Mouse (Mus musculus) myocyte (in vitro differentiated cells): Measurements from ENCODE around the gene Hoxc10.

ENCODE experiments used
- CEBPB ChIP-seq: IDR thresholded peaks from 2 replicates; pipeline ENCODE4 v1.6.1; 2011; ENCODE audit warnings: mild to moderate bottlenecking, moderate library complexity; ENCODE audit not compliant: poor library complexity, insufficient read depth, severe bottlenecking
- MYOD1 ChIP-seq, 3 experiments: IDR thresholded peaks; one replicate each; pipeline ENCODE4 v1.6.1; 2011; ENCODE audit warnings: control low read depth in 2 of 3, low read depth in 2 of 3, mild to moderate bottlenecking in 2 of 3, moderate library complexity in 1 of 3; ENCODE audit not compliant: insufficient read length in 2 of 3, control insufficient read depth in 1 of 3
- MYOG ChIP-seq, 3 experiments: IDR thresholded peaks; one replicate each; pipeline ENCODE4 v1.6.1; 2011; ENCODE audit warnings: control low read depth in 2 of 3, low read depth in 2 of 3, mild to moderate bottlenecking in 2 of 3; ENCODE audit not compliant: insufficient read length in 2 of 3, control insufficient read depth in 1 of 3, insufficient read depth in 1 of 3
- POLR2A ChIP-seq: IDR thresholded peaks from one replicate; pipeline ENCODE4 v1.6.1; 2011; ENCODE audit warnings: low read depth, mild to moderate bottlenecking, control low read depth, moderate library complexity; ENCODE audit not compliant: insufficient read length
- USF1 ChIP-seq: IDR thresholded peaks from one replicate; pipeline ENCODE4 v1.6.1; 2011; ENCODE audit warnings: low read depth, mild to moderate bottlenecking, control low read depth, moderate library complexity

- TF ChIP-seq POLR2A (peak; percentile 94), MYOG (IDR thresholded peaks at IDR 0.05; ENCODE audit: control insufficient read depth in 1 of 3, insufficient read depth in 1 of 3, insufficient read length in 2 of 3, low read depth in 2 of 3) (peak in 1 of 3 experiments; percentile 33), CEBPB (no peak), USF1 (no peak), MYOD1 (IDR thresholded peaks at IDR 0.05; ENCODE audit: control insufficient read depth in 1 of 3, insufficient read length in 2 of 3, low read depth in 2 of 3) (peak in 2 of 3 experiments; percentile 1 to 38)
Observed at GRCm38 (mm10) chr15:102975688-102976111, 9.1 kb downstream of the Hoxc10 start.
